Comparison of ENCODE assay signal across 17 mouse cellular contexts in the genomic region with DNA sequence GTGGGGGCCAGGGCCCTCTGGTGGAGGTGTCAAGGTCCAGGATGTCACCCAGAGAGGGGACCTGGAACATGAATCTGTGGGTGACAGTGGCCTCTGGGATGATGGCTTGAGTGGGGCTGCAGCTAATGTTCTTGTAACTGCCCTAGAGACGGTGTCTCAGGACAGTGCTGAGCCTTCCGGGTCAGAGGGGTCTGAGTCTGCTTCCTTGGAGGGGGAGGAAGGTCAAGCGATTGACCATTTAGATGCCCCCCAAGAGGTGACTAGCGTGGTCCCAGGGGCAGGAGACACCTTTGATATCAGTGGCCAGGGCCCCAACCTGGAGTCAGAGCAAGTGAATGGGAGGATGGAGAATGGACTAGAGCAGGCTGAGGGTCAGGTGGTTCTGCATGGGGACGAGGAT. TPM values are rescaled to one million over a fixed set of nuclear protein-coding genes. Genes with fewer than 3 reads are reported as not detected.
"Had no signal": no experiment of that assay in that cellular context is flagged by ENCODE, and none has a peak within 500 bp of the region (broad histone marks: within the 10 kb centered on the region; RNA-seq: fewer than 3 reads in every experiment).

No protein-coding gene starts in this region.

- H3K27ac ChIP-seq: limb, embryonic 15.5 days; liver, embryonic 12.5 days; stomach, postnatal 0 days had no signal

- DNase-seq: kidney, adult 8-10 months; kidney, postnatal 36 days; layer of hippocampus, adult 9-11 months; layer of hippocampus, postnatal 36 days; lung, embryonic 14.5 days; lung, postnatal 10 days; lung, postnatal 4 days; thymus, postnatal 4 days had no signal

- ATAC-seq: intestine, embryonic 16.5 days; liver, embryonic 12.5 days had no signal

- H3K36me3 ChIP-seq: limb, embryonic 15.5 days; liver, embryonic 12.5 days had no signal

- H3K27me3 ChIP-seq: limb, embryonic 15.5 days had no signal

- H3K4me2 ChIP-seq: limb, embryonic 15.5 days; liver, embryonic 12.5 days; lung, embryonic 14.5 days had no signal

- H3K4me3 ChIP-seq: limb, embryonic 15.5 days; liver, embryonic 12.5 days had no signal

- H3K9me3 ChIP-seq: limb, embryonic 15.5 days; liver, embryonic 12.5 days had no signal

- H3K9ac ChIP-seq: limb, embryonic 15.5 days; liver, embryonic 12.5 days; lung, embryonic 14.5 days had no signal

RNA-seq across cellular contexts. Expression of a gene that starts 8.6 kb away (rescaled TPM):
- total RNA-seq: megakaryocyte, adult 5-6 weeks had no signal

RNA-seq across cellular contexts. Expression of a gene that starts 20.5 kb away (rescaled TPM):
- total RNA-seq: megakaryocyte, adult 5-6 weeks; neutrophil, adult 5-6 weeks had no signal
- polyA plus RNA-seq: kidney, postnatal 0 days; limb, embryonic 11.5 days; liver, embryonic 12.5 days; lung, embryonic 14.5 days had no signal

RNA-seq across cellular contexts. Expression of a gene that starts 31.0 kb away (rescaled TPM):
- total RNA-seq: megakaryocyte, adult 5-6 weeks; neutrophil, adult 5-6 weeks had no signal

RNA-seq across cellular contexts. Expression of a gene that starts 47.9 kb away (rescaled TPM):
- total RNA-seq: megakaryocyte, adult 5-6 weeks; neutrophil, adult 5-6 weeks had no signal
- polyA plus RNA-seq: intestine, embryonic 16.5 days; limb, embryonic 15.5 days; liver, embryonic 12.5 days; liver, embryonic 16.5 days; lung, embryonic 14.5 days; stomach, postnatal 0 days had no signal
